Mouse (Mus musculus): ENCODE results near the gene Ift140.

The Ift140 gene

DNA sequence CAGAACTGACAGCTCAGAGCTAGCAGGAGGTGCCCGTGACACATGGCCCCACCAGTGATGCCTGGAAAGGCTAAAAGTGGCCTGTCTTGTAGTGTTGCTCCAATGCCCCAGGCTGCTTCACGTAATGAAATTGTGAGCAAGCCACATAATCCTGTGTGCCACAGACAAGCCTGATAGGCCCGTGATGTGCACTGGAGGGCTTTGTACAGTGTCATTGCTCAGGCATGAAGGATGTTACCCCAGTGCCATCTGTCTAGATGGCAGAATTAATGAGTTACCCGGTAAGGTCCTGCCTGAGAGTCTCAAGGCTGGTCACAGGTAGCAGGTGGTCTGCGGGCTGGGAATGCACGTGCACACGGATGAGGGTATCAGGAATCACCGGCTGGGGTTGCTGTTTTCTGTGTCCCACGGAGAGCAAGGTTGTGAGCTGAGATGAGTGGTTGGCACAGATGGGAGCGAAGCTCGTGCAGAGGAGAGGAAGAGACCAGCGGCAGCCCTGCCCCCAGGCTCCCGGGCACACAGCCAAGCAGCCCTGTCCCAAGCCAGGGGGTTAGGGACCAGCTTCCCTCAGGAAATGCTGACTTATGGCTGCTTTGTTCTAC lies 62.0 kb downstream of the Ift140 start:
- 40% methylated on average over 13 of the region's 13 CpGs for whole genome bisulfite sequencing

GRCm38 (mm10) chr17:25080210-25080609 lies 64.3 kb downstream of the Ift140 start:
- whole genome bisulfite sequencing, result 72% methylated on average over 13 of the region's 13 CpGs

- WGBS, result 55% methylated on average over 11 of the region's 11 CpGs
Measured at GRCm38 (mm10) chr17:25080960-25081381, 65.1 kb downstream of the Ift140 start.

GRCm38 (mm10) chr17:25082081-25082847 lies 66.4 kb downstream of the Ift140 start:
- WGBS, result 42% methylated on average over 14 of the region's 14 CpGs

- 61% methylated on average over 3 of the region's 3 CpGs for WGBS
Measured at GRCm38 (mm10) chr17:25082887-25083286, 67.0 kb downstream of the Ift140 start.

DNA sequence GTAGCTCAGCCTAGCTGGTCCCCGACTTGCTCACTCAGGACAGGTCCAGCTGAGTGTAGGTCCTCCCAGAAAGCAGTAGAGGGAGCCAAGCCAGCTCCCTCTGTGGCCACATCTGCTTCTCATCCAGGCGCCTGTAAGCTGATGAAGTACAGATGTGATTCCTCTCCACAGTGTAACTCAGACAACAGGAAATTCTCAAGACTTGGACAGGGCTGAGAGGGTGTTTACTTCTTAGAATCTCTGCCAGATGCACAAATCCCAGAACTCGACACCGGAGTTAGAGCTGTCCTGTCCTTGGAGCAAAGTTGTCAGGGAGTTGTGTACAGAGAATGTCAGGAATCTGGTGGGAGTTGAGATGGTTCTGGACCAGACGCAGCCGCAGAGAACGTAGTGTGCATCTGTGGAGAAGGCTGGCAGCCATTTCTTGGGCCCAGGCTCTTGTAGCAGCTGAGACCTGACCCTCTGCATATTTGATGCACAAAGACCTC lies 67.6 kb downstream of the Ift140 start, which contains the start of gene Tmem204:
Gene Tmem204, minus strand, starts transcription at position 148 of the 488 bp plus-strand sequence.
- WGBS, result 58% methylated on average over 7 of the region's 7 CpGs

- WGBS, result 85% methylated on average over 13 of the region's 13 CpGs
Measured at GRCm38 (mm10) chr17:25084835-25085385, 69.0 kb downstream of the Ift140 start.

DNA sequence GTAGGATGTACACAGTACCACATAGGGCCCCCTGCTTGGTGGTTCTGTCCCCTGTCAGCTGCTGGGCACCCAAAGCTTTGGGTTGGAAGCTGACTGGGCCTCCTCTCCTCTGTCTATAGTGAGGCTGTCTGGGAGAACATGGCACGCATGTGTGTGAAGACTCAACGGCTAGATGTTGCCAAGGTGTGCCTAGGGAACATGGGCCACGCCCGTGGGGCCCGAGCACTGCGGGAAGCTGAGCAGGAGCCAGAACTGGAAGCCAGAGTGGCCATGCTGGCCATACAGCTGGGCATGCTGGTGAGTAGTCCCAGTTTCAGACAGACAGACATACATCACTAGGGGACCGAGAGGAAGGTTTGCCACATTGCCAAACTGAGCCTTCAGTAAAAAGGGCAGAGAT lies 70.8 kb downstream of the Ift140 start:
- WGBS, result 92% methylated on average over 7 of the region's 7 CpGs

- WGBS, result 93% methylated on average over 10 of the region's 10 CpGs
Measured at GRCm38 (mm10) chr17:25089158-25089557, 73.3 kb downstream of the Ift140 start.

DNA sequence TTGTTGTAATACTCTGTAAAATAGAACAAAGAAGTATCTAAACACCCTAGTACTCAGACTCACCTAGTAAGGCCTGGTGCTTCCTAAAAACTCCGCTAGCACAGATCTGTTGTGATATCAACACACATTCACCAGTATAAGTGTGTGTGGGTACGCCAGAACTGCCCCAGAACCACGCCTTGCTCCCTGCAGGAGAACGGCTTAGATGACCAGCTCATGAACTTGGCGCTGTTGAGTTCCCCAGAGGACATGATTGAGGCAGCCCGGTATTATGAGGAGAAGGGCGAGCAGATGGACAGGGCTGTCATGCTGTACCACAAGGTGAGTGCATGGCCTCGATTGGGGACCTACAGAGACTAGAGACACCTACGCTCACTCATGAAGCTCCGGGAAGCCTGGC lies 74.6 kb downstream of the Ift140 start:
- WGBS, result 96% methylated on average over 10 of the region's 10 CpGs

GRCm38 (mm10) chr17:25096221-25096620 lies 80.3 kb downstream of the Ift140 start:
- WGBS, result 90% methylated on average over 2 of the region's 2 CpGs

- WGBS, result 96% methylated on average over 6 of the region's 6 CpGs
Measured at GRCm38 (mm10) chr17:25100052-25100451, 84.2 kb downstream of the Ift140 start.

- 81% methylated on average over 11 of the region's 11 CpGs for whole genome bisulfite sequencing
Measured at GRCm38 (mm10) chr17:25101338-25101737, 85.5 kb downstream of the Ift140 start.

GRCm38 (mm10) chr17:25107786-25108185 lies 91.9 kb downstream of the Ift140 start:
- WGBS, result 88% methylated on average over 11 of the region's 16 CpGs

GRCm38 (mm10) chr17:25109578-25109977 lies 93.7 kb downstream of the Ift140 start:
- 91% methylated on average over 2 of the region's 2 CpGs for WGBS

DNA sequence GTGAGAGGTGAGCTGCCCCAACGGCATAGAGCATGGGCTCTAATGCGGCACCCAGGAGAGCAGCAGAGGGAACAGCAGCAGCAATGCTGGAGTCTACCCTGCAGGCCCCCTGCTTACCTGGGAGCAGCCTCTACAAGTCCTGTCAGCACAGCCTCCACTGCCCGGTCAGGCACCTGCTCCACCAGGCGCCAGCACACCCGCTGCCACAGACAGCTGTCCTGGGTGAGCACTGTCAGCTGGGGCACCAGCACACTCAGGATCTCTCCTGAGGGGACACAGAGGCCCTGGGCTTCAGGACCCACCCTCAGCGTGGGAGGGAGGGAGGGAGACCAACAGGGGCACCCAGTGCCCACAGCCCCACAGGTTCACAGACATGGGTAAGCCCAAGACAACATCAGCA lies 94.7 kb downstream of the Ift140 start:
- 98% methylated on average over 6 of the region's 6 CpGs for WGBS

DNA sequence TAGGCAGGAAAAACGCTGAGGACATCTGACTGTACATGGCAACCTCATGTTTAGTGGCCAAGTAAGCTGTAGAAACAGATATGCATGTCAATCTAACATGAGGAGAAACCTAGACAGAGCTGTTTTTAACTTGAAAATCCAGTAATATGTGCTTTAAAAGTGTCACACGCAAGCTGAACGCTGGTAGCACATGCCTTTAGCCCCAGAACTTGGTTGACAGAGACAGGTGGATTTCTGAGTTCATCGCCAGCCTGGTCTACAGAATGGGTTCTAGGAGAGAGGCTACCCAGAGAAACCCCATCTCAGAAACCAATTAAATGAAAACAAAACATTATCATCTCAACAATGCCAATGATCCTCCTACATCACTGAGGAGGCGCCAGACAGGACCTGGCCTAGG lies 95.3 kb downstream of the Ift140 start:
- WGBS, result 89% methylated on average over 5 of the region's 5 CpGs

GRCm38 (mm10) chr17:25111739-25112422 lies 96.0 kb downstream of the Ift140 start:
- 30% methylated on average over 8 of the region's 8 CpGs for WGBS

DNA sequence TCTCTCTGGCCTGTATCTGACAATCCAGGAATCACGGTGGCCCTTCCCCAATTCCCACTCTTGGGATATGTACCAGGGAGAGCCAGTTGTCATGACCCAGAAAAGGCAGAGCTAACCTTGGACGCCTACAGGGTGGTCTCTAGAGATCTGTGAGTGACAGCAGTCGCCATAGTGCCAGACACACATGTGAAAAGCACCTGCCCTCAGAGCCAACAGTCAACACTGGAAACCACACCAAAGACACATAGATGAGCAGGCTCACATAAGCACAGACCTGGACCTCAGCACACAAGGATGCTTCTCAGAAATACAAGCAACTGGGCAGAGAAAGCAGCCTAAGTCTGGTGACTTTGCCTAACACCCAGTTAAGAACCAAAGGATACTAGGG lies 96.5 kb downstream of the Ift140 start:
- WGBS, result 56% methylated on average over 3 of the region's 3 CpGs

DNA sequence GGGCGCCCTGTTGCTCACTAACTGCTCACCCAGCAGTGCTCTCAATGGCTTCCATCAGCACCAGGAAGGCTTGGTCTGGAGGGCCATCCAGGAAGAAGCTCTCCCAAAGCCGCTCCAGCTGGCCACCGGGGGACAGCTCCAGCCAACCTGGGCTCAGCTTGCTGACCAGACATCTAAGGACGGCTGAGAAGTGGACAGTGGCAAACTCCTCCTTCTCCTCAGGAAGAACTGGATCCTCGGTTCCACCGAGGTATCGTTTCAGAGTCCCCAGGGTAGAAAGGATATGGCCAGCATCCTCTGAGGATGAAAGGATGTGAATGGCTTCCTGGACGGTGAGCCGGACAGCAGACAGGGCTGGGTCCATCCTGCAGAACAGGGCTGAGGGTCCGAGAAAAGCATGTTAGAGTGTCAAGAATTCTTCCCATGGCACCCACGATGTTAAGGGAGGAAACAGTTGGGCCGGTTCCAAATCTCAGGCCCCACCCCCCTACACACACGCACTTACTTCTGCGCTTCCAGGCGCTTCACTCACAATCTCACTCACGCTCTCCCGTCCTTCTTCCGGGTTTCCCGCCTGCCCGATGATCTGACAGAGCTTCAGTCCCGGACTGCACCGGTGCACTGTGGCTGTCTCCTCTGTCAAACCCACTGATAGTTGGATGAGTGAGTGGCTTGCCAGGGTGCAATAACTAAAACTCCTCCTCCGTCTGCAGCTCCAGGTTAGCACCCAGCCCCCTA lies 99.2 kb downstream of the Ift140 start:
- 9% methylated on average over 23 of the region's 23 CpGs for WGBS

DNA sequence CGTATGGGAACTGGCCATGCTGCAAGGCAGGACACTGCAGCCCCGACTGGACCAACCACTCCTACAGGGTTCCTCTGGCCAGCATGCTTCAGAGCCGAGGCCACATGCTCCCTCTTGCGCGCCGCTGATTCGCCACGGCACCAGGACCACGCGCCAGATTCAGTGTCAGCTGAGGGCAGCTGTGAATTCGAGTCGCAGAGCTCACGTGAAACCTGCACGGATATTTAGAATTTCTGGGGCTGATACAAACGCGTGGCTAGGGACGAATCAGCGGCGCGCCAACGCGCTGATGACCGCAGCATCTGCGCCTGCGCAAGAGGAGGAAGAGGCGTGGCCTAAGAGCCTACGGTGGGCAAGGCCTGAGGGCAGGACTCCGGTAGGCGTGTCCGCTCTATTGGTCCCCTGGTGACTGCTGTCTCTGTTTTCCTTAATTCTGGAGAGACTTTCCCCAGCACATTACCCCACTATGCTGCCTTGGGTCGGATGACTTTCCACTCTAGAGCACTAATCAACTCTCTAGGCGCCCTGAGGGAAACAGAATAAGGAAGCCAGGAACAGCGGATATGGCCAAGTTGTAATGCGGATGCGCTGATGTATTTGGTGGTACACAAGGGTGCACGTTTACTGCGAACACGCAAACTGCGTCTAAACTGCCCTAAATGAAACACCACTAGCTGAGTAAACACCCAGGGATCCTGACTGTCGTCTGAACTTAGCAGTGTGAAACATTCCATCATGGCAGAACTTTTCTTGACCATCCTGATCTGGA lies 100.0 kb downstream of the Ift140 start, which contains the start of gene Telo2:
Gene Telo2, minus strand, starts transcription at position 304 of the 769 bp plus-strand sequence.
- WGBS, result 3% methylated on average over 40 of the region's 40 CpGs
